Mouse (Mus musculus) right cerebral cortex, postnatal 36 days (tissue): Measurements from ENCODE around the gene Taar9.
A peak's percentile ranks its signal among the peaks of the same experiment; 100 is the strongest.
"Not testable (repeated sequence)": the region's sequence is repeated elsewhere in the genome, so short reads cannot be mapped to it uniquely, and the experiment has no call there.

Source experiments
- DNase-seq, 2 experiments: peaks; one replicate each; pipeline ENCODE4 v3.0.0; 2022; ENCODE audit warnings: low spot score in 2 of 2, mixed read lengths in 1 of 2

The Taar9 gene

DNA sequence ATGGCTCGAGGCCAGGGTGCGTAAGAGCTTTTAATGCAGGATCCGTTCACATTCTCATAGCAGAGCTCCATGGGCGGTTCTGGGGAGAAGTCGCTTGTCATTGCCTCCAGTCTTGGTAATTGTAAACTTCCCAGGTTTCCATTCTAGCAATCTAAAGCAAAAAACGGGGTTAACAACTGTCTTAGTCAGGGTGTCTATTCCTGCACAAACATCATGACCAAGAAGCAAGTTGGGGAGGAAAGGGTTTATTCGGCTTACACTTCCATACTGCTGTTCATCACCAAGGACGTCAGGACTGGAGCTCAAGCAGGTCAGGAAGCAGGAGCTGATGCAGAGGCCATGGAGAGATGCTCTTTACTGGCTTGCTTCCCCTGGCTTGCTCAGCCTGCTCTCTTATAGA, at the start of gene Taar9:
TSS of gene Taar9 (minus strand) at position 101 of the 400 bp plus-strand sequence.
- DNase-seq = not testable (repeated sequence)

DNA sequence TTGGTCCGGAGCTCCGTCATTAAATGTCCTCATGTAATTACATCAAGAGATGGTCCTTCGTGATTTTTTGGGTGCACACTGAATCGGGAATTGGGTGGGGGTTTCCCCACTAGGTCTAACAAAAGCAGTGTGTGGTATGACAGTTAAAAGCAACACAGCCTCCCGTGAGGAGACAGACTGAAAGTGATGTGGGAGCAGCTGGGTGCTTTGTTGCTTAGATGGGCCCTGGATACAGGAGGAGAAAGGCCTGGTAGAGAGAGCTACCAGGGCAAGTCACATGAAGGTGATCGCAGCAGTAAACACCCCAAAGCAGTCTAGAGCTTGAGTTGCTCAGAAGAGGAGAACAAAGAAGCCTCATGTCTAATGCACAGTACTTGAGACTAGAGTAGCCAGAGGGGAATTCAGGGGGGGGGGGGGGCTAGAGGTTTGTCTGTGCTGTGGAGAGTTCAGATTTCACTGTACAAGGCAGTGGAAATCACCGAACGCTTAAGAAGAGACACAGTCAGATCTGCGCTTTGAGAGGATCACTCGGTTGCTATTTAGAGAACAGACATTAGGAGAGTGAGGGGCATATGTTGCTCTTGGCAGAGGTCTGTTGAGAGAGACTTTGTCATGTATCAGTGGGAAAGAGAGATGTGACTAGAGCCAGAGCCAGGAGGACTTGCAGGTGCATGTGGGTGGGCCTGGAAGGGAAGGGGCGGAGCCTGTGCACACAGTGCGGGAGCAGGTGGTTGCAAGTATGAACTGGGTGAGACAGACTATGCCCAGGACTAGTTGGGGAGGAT, 49.3 kb upstream of the Taar9 start:
- DNase-seq = no peak

DNA sequence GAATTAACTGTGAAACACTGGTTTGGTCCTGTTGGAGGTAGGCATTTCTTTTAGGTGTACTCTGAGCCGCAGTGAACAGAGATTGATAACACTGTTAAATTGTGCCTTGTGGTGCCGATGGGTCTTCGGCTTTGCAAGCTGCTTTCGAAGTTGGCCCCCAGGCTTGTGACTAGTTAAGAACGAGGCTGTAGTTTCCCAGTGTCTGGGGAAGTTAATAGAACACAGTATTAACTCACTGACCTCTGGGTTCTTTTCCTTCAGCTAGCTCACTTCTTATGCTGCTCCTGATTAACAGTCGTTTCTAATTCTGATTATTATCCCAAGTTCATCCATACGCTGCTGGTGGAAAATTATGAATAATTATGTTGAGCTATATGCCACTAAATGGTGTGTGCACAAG, 40.8 kb upstream of the Taar9 start:
- no peak for DNase-seq

DNA sequence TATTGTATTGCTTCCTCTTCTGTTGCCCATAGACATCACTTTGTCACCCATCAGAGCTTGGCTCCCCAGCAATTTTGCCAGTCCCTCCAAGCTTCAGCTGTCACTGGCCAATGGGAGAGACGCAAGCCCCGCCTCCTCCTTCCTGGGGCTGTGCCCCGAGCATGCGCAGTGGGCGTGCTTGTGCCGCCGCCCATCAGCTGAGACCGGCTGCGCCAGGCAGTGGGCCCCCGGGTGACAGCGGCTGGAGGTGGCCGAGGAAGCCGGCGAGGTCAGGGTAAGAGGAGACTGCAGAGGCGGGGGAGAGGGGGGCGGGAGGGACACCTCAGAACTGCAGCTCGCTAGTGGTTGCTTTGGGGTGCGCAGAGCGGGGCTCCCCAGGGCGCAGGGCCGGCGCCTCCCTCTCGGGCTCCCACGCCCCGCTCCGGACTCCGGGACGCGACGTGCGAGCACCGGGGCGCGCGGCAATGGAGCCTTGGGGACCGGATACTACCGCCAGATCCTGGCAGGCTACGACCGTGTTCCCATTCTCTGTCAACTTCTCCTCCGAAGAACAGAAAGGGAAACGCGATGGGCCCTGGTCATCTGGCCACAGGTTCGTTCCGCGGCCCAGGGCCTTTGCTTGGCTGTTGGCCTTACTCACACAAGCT, 39.9 kb upstream of the Taar9 start, which contains the start of gene Stx7:
TSS of gene Stx7 (plus strand) at position 168 of the 647 bp plus-strand sequence.
- DNase-seq = peak; percentile 85 to 88

DNA sequence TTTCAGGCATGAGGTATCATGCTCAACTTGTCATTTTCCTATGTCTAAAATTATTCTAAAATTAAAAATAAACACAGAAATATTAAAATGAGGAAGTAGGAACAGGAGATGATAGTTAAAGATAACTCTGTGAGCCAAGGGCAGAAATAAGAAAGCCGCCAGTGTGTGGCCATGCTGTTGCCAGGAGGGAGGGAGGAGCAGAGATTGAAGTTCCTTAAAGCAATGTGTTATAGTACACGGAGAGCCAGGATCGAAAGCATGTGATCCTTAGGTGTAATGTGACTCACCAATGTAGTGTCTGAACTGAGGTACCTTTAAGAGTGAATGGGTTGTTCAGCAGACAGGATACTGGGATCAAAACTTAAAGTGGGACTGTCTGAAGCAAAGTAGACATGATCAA, 33.4 kb upstream of the Taar9 start:
- no peak for DNase-seq

DNA sequence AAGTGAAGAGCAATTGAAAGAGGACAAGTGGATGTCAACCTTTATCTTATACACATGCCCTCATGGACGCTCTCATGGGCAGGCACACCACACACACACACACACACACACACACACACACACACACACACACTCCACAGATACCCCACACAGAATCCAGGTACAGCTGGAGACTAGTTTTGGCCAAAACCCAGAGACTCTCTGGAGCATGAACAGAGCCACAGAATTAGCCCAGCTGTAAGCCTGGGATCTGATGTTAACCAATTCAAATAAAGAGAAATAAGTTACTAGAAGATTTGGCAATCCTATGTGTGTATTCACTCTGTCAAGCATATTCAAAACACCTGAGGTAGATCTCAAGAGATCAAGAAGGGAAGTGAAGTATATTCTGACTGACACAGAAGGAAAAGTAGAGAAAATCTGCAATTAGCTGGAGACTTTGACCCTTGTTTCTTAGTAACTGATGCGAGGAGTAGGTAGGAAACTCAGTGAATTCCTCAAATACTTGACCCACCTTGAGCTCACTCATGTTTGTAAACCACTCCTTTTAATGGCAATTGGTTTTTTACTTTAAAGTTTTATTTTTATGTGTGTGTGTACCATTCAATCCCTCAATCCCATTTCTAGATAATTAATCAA, 29.4 kb upstream of the Taar9 start:
- no peak for DNase-seq

DNA sequence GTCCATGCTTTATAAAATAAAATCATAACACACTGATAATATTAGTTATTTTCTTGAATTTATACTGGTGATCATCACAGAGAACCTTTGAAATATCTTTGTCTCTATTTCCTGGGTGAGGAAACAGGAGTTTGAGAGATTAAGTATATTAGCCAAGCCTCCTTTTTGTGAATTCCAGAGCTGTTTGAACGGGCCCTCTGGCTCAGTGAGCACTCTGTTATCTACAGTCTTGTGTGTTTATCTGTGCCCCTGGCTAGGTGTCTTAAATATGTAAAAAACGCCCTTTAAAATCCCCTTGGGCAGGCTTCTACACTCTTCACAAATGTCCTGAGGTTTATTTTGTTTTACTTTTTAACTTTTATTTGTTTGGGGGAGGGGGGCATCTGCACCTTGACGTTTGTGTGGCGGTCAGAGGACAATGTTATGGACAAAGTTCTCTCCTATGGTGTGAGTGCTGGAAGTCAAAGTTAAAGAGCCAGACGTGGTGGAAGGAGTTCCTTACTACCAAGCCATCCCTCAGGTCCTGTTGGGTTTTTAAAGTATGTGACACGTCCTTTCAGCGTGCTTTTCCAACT, 24.8 kb upstream of the Taar9 start:
- DNase-seq = no peak

DNA sequence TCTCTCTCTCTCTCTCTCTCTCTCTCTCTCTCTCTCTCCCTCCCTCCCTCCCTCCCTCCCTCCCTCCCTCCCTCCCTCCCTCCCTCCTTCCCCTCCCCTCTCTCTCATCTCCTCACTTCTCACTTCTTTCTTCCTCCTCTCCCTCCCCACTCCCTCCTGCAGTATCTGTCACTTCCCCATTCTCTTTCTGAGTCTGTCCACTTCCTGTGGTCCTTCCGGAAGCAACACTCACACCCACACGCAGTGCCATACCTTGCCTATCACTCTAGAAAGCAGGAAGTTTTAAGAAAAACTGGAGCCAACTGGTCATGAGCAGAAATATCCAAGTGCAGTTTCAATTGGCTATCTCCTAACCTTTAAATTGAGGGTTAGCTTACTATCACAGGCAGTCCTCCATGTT, 23.8 kb upstream of the Taar9 start:
- DNase-seq = no peak

DNA sequence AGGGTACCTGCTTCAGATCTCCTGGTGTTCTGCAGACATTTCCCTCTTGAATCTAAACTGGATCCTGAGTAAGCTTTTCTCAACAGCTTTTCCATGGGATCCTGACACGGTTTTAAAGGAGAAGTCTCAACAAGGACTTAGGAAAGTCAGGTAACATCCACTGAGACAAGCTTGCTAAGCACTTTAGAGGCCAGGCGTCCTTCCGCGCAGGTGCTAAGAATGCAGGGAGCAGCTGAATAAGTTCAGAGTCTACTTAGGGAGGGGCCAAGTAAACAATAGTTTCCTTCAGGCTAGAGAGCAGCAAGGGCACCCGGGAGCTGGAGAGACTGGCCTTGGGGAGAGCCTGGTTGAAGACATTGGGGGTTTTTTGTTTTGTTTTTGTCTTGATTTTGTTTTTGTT, 22.9 kb upstream of the Taar9 start:
- no peak for DNase-seq

DNA sequence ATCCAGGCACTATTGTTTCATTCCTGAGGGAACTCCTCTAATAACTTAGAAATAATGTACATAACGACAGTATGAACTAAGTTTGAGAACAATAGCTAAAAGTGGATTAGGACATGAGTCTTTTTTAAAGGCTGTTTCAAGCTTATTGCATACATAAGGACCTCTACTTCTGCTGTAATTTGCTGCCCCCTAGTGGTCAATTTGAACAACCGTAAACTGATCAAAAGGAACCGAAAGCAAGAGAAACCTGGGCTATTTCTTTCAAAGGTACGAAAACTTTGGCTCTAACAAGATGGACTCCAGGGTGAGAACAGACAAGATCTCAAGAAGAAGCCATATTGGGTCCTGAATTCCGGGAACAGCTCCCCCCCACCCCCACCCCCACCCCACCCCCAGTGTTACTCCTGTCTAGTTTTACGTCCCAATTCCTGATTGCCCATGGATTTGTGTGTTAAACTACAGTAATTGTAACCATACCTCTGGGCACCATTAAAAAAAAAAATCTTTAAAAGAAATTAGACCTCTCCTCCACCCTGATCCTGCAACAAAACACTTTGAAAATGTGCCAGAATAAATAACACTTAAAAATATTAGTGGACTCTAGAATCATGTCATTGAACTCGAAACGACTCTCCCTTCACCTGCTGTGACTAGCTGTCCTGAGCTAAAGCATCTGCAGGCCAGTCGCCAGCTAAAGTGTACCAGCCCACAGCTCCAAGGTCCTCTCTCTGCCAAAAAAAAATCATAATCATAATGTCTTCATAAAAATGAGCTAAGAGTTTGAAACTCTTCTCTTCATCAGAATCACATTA, 22.3 kb upstream of the Taar9 start:
- DNase-seq = peak in 1 of 2 experiments; percentile 32

DNA sequence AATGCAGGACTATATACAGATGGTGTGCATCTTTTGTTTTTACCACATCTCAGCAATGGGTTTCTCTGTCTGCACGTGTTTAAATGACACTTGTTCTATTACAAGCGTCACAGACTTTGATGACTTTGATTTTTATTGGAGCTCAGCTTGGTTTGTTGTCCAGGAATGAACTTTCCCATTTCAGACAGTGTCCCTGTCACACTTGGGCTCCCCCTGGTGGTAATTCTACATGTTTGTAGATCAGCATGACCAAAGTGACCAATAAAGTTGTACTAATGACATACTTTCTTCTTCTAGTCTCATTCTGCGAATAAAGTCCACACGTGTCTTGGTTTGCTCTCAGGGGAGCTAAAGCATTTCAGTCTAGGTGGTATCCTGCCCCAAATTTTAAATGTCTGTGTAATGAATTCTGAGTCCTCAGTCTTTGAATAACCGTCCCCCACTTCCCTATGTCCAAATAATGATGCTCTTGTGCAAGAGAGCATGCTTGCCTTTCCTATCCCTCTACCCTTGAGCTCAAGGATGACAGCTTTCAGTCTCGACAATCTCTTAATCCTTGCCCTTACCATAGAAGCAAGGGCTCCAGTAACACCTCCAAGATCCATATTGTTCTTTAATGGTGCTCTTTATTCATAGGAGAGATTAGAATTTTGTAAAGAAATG, 1.9 kb upstream of the Taar9 start:
- DNase-seq = no peak

DNA sequence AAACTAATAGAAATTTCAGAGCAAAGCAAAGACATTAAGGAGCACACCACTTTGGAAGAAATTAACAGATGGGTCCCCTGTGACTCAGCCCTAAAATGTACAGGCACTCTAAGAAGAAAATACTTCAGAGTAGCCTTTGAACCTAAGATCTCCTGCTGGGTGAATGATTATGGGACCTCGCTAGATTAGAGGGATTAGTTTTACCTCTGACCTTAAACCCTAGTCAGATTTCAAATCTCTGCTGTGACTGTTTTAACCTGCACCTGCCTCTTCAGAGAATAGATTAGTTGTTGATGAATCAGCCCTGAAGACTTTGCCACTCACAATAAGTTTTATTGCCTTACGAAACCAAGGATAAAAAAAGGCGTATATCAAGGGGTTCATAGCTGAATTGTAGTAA, 1.1 kb downstream of the Taar9 start:
- no peak for DNase-seq

DNA sequence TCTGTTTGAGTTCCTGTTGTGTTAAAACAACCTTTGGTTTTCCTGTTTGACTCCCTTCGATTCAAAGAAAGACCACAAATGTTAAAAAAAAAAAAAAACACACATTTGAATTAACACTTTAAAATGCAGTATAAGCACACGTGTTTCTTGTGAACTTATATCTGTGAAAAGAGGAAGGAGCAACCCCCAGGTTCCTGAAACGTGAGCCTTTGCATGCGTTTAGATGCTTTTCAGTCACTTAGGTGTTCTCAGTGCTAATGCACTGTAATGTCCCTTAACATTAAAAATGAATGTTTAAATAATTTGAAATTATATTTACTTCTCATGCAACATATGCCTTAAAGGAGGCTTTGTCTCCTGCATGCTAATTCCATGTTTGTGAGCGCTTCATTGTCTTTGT, 1.6 kb downstream of the Taar9 start:
- no peak for DNase-seq

DNA sequence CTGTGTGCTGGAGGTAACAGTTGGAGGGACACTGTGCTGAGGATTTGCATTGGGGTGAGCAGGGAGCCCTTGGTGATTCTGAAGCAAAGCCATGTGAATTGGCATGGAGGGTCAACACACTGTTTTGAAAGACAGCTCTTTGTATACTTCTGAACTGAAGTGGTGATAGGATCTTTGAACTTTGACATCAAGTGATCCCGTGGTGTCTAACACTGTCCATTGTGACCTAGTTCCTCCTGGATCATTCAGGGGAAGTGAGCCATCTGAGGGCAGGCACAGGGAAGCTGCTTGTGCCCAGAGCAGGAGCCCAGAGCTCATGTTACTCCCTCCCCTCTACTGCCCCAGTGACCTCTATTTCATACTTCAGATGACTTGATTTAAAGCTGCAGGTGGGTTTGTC, 6.0 kb downstream of the Taar9 start:
- not testable (repeated sequence) for DNase-seq

DNA sequence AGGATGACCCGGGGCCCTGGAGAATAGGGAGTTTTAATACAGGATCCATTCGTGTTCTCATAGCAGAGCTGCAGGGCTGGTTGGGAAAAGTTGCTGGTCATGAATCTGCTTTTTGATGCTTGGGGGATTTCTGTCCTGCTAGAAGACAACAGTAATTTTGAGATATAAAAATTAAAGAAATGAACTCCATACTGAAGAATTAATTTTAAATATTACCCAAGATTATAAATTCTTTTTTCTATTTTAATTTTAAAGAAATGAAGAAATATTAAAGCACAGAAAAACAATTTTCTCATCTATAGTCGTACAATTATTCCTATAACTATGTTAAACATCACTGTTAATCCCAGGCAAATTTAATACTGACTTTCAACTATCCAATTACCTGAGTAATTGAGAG, 7.5 kb downstream of the Taar9 start, which contains the start of gene Taar8c:
TSS of gene Taar8c (minus strand) at position 101 of the 400 bp plus-strand sequence.
- DNase-seq = not testable (repeated sequence)

DNA sequence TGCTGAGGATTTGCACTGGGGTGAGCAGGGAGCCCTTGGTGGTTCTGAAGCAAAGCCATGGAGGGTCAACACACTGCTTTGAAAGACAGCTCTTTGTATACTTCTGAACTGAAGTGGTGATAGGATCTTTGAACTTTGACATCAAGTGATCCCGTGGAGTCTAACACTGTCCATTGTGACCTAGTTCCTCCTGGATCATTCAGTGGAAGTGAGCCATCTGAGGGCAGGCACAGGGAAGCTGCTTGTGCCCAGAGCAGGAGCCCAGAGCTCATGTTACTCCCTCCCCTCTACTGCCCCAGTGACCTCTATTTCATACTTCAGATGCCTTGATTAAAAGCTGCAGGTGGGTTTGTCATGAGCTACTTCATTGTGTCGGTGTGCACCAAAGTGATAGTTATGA, 12.3 kb downstream of the Taar9 start:
- not testable (repeated sequence) for DNase-seq

DNA sequence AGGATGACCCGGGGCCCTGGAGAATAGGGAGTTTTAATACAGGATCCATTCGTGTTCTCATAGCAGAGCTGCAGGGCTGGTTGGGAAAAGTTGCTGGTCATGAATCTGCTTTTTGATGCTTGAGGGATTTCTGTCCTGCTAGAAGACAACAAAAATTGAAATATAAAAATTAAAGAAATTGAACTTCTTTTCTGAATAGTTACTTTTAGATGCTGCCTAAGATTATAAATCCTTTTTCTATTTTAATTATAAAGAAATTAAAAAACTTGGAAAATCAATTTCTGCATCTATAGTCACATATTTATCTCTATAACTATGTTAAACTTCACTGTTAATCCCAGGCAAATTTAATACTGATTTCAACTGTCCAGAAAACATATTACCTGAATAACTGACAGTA, 17.1 kb downstream of the Taar9 start, which contains the start of gene Taar8b:
TSS of gene Taar8b (minus strand) at position 101 of the 400 bp plus-strand sequence.
- no peak for DNase-seq

DNA sequence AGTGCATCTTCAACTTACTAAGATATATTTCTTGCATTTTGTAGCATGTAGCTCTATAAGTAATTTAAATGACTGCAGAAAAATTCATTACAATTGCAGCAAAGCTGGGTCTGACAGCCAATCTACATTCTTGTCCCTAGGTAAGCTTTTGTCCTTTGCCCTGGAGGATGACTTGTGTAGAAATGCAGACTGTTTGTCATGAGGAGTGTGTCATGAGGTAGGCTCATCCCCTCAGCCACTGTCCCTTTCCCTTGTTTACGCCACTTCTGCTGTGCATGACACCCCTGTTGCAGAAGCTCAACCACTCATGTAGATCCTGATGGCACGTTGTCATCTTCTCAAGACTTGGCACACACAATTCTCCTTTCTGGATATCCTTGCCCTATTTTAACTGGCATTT, 22.2 kb downstream of the Taar9 start:
- no peak for DNase-seq

DNA sequence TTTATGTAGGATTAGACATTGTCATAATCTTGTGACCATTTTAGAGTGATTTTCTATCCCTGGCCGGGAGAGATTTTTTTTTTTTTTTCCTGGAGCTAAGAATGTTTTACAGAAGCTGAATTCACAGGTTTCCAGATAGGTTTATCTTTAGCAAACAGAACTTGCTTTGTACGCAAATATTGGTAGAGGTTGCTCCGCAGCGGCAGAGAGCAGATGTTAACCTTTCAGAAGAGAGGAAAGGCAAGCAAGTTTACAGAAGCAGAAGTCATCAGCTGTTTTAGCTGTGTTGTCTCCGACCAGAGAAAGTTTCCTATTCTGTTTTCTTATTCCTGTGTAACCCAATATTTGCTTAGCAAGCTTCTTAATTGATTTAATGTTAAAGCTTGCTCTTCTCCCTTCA, 22.8 kb downstream of the Taar9 start:
- no peak for DNase-seq

DNA sequence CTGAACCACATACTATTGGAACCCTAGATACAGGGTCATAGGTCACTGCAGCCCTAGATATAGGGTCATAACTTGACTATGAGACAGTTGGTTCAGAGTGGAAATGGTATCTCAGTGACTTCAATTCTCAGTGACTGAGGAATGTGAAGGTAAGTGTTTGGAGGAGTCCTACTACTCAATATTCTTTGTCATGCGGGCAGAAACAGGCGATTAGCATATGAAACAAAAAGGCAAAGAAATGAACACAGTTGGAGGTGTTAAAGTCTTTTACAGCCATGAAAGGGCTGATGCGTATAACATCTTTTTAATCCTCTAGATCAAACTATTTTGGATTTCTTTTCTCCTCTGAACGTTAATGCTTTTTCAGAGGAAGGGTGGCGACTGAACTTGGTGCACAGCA, 23.4 kb downstream of the Taar9 start:
- DNase-seq = no peak

DNA sequence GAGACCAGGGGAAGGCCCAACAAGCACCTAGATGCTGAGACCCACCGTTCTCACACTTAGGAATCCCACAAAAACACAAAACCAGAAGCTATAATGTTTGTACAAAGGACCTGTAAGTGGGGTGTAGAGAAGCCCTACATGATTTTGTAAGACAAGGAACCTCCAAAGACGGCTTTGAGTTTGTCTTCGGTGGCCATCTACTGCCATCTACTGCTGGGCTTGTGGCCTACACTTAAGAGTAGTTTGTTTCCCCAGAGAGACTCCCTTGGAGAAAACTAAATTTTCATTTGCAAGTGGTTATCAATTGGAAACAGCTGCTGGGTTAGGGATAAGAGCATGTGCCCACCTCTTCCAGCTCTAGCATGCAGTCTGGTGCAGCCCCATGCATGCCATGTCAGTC, 29.2 kb downstream of the Taar9 start:
- DNase-seq = peak; percentile 3 to 5
